Mouse (Mus musculus): ENCODE data around the gene Atp1b1. TPM values are rescaled to one million over a fixed set of nuclear protein-coding genes. Genes with fewer than 3 reads are reported as not detected.

Atp1b1 gene
- polyA plus RNA-seq, 1 experiment from 2014 or later: 14.3 TPM

GRCm38 (mm10) chr1:164420623-164421354 is 37.4 kb downstream of the Atp1b1 start:
- DNase-seq (ENCODE audit: low spot score) (no peak), ATAC-seq (replicated peaks; ENCODE audit: low FRiP score) (no peak)
- WGBS: 92% methylated on average over 6 of the region's 6 CpGs
- Histone ChIP-seq H3K4me2 (ENCODE audit: low read depth, low read length, severe bottlenecking) (no peak overlapping the region), H3K9ac (ENCODE audit: low read length) (no peak overlapping the region), H3K9me3 (ENCODE audit: control insufficient read depth, low read length) (no peaks in the 10 kb centered on the region), H3K27ac (ENCODE audit: low read depth, low read length) (no peak overlapping the region), H3K36me3 (ENCODE audit: control insufficient read depth, insufficient read depth, low read length) (no peaks in the 10 kb centered on the region), H3K27me3 (ENCODE audit: control insufficient read depth, insufficient read depth, low read length) (no peaks in the 10 kb centered on the region), H3K4me3 (ENCODE audit: low read depth, low read length) (no peak overlapping the region), H3K4me1 (replicated peaks; ENCODE audit: control insufficient read depth, insufficient read depth, low read length) (no peaks in the 10 kb centered on the region)

GRCm38 (mm10) chr1:164419401-164419800 is 38.8 kb downstream of the Atp1b1 start:
- H3K27ac ChIP-seq (ENCODE audit: low read depth, low read length): no peak overlapping the region
- no peaks in the 10 kb centered on the region for H3K36me3 ChIP-seq (ENCODE audit: control insufficient read depth, insufficient read depth, low read length)
- no peak overlapping the region for H3K9ac ChIP-seq (ENCODE audit: low read length)
- no peak overlapping the region for H3K4me3 ChIP-seq (ENCODE audit: low read depth, low read length)
- no peaks in the 10 kb centered on the region for H3K9me3 ChIP-seq (ENCODE audit: control insufficient read depth, low read length)
- DNase-seq (ENCODE audit: low spot score) (no peak), ATAC-seq (replicated peaks; ENCODE audit: low FRiP score) (no peak)
- no peaks in the 10 kb centered on the region for H3K4me1 ChIP-seq (replicated peaks; ENCODE audit: control insufficient read depth, insufficient read depth, low read length)
- no peak overlapping the region for H3K4me2 ChIP-seq (ENCODE audit: low read depth, low read length, severe bottlenecking)
- 86% methylated on average over 8 of the region's 8 CpGs for WGBS
- H3K27me3 ChIP-seq (ENCODE audit: control insufficient read depth, insufficient read depth, low read length): no peaks in the 10 kb centered on the region

- 79% methylated on average over 10 of the region's 10 CpGs for WGBS
- H3K9ac ChIP-seq (ENCODE audit: low read length): no peak overlapping the region
Measured at GRCm38 (mm10) chr1:164418320-164418719, 39.8 kb downstream of the Atp1b1 start.

GRCm38 (mm10) chr1:164417604-164418003 is 40.6 kb downstream of the Atp1b1 start:
- H3K4me2 ChIP-seq (ENCODE audit: low read depth, low read length, severe bottlenecking): no peak overlapping the region
- H3K4me1 ChIP-seq (replicated peaks; ENCODE audit: control insufficient read depth, insufficient read depth, low read length): no peaks in the 10 kb centered on the region
- no peaks in the 10 kb centered on the region for H3K36me3 ChIP-seq (ENCODE audit: control insufficient read depth, insufficient read depth, low read length)
- H3K9ac ChIP-seq (ENCODE audit: low read length): no peak overlapping the region
- 87% methylated on average over 3 of the region's 3 CpGs for WGBS
- H3K9me3 ChIP-seq (ENCODE audit: control insufficient read depth, low read length): no peaks in the 10 kb centered on the region
- DNase-seq (ENCODE audit: low spot score) (no peak), ATAC-seq (replicated peaks; ENCODE audit: low FRiP score) (no peak)
- no peak overlapping the region for H3K27ac ChIP-seq (ENCODE audit: low read depth, low read length)
- no peak overlapping the region for H3K4me3 ChIP-seq (ENCODE audit: low read depth, low read length)
- no peaks in the 10 kb centered on the region for H3K27me3 ChIP-seq (ENCODE audit: control insufficient read depth, insufficient read depth, low read length)

More at GRCm38 (mm10) chr1:164418320-164418719, 39.8 kb downstream of the Atp1b1 start:
- no peaks in the 10 kb centered on the region for H3K36me3 ChIP-seq (ENCODE audit: control insufficient read depth, insufficient read depth, low read length)
- H3K4me1 ChIP-seq (replicated peaks; ENCODE audit: control insufficient read depth, insufficient read depth, low read length): no peaks in the 10 kb centered on the region
- no peak overlapping the region for H3K27ac ChIP-seq (ENCODE audit: low read depth, low read length)
- no peak overlapping the region for H3K4me3 ChIP-seq (ENCODE audit: low read depth, low read length)
- DNase-seq (ENCODE audit: low spot score) (no peak), ATAC-seq (replicated peaks; ENCODE audit: low FRiP score) (no peak)
- no peaks in the 10 kb centered on the region for H3K27me3 ChIP-seq (ENCODE audit: control insufficient read depth, insufficient read depth, low read length)
- no peaks in the 10 kb centered on the region for H3K9me3 ChIP-seq (ENCODE audit: control insufficient read depth, low read length)
- H3K4me2 ChIP-seq (ENCODE audit: low read depth, low read length, severe bottlenecking): no peak overlapping the region

GRCm38 (mm10) chr1:164416692-164417394 is 41.3 kb downstream of the Atp1b1 start:
- H3K27ac ChIP-seq (ENCODE audit: low read depth, low read length): no peak overlapping the region
- ATAC-seq (replicated peaks; ENCODE audit: low FRiP score): no peak
- 86% methylated on average over 12 of the region's 12 CpGs for WGBS
- no peak for DNase-seq (ENCODE audit: low spot score)
- no peaks in the 10 kb centered on the region for H3K27me3 ChIP-seq (ENCODE audit: control insufficient read depth, insufficient read depth, low read length)
- H3K9ac ChIP-seq (ENCODE audit: low read length): no peak overlapping the region
- H3K4me3 ChIP-seq (ENCODE audit: low read depth, low read length): no peak overlapping the region
- H3K9me3 ChIP-seq (ENCODE audit: control insufficient read depth, low read length): no peaks in the 10 kb centered on the region
- H3K4me1 ChIP-seq (replicated peaks; ENCODE audit: control insufficient read depth, insufficient read depth, low read length): no peaks in the 10 kb centered on the region
- no peaks in the 10 kb centered on the region for H3K36me3 ChIP-seq (ENCODE audit: control insufficient read depth, insufficient read depth, low read length)
- H3K4me2 ChIP-seq (ENCODE audit: low read depth, low read length, severe bottlenecking): no peak overlapping the region

- Histone ChIP-seq H3K36me3 (ENCODE audit: control insufficient read depth, insufficient read depth, low read length) (no peaks in the 10 kb centered on the region), H3K9ac (ENCODE audit: low read length) (no peak overlapping the region), H3K4me3 (ENCODE audit: low read depth, low read length) (no peak overlapping the region), H3K27ac (ENCODE audit: low read depth, low read length) (no peak overlapping the region), H3K27me3 (ENCODE audit: control insufficient read depth, insufficient read depth, low read length) (no peaks in the 10 kb centered on the region), H3K9me3 (ENCODE audit: control insufficient read depth, low read length) (no peaks in the 10 kb centered on the region), H3K4me1 (replicated peaks; ENCODE audit: control insufficient read depth, insufficient read depth, low read length) (no peaks in the 10 kb centered on the region), H3K4me2 (ENCODE audit: low read depth, low read length, severe bottlenecking) (no peak overlapping the region)
- DNase-seq (ENCODE audit: low spot score) (no peak), ATAC-seq (replicated peaks; ENCODE audit: low FRiP score) (no peak)
- 70% methylated on average over 2 of the region's 2 CpGs for WGBS
Measured at GRCm38 (mm10) chr1:164415347-164415751, 42.8 kb downstream of the Atp1b1 start.

- H3K4me3 ChIP-seq (ENCODE audit: low read depth, low read length): no peak overlapping the region
- DNase-seq (ENCODE audit: low spot score) (no peak), ATAC-seq (replicated peaks; ENCODE audit: low FRiP score) (no peak)
- no peaks in the 10 kb centered on the region for H3K36me3 ChIP-seq (ENCODE audit: control insufficient read depth, insufficient read depth, low read length)
- H3K27me3 ChIP-seq (ENCODE audit: control insufficient read depth, insufficient read depth, low read length): no peaks in the 10 kb centered on the region
- WGBS: 94% methylated on average over 11 of the region's 11 CpGs
- H3K27ac ChIP-seq (ENCODE audit: low read depth, low read length): no peak overlapping the region
- no peaks in the 10 kb centered on the region; the same call in 1 of the 2 replicates for H3K4me1 ChIP-seq (replicated peaks; ENCODE audit: control insufficient read depth, insufficient read depth, low read length)
- no peak overlapping the region for H3K9ac ChIP-seq (ENCODE audit: low read length)
- H3K9me3 ChIP-seq (ENCODE audit: control insufficient read depth, low read length): no peaks in the 10 kb centered on the region
- no peak overlapping the region for H3K4me2 ChIP-seq (ENCODE audit: low read depth, low read length, severe bottlenecking)
Measured at GRCm38 (mm10) chr1:164413608-164414007, 44.5 kb downstream of the Atp1b1 start.

GRCm38 (mm10) chr1:164412906-164413305 is 45.2 kb downstream of the Atp1b1 start:
- Histone ChIP-seq H3K36me3 (ENCODE audit: control insufficient read depth, insufficient read depth, low read length) (no peaks in the 10 kb centered on the region), H3K27ac (ENCODE audit: low read depth, low read length) (no peak overlapping the region), H3K9ac (ENCODE audit: low read length) (no peak overlapping the region), H3K4me3 (ENCODE audit: low read depth, low read length) (no peak overlapping the region), H3K9me3 (ENCODE audit: control insufficient read depth, low read length) (no peaks in the 10 kb centered on the region), H3K27me3 (ENCODE audit: control insufficient read depth, insufficient read depth, low read length) (no peaks in the 10 kb centered on the region), H3K4me1 (replicated peaks; ENCODE audit: control insufficient read depth, insufficient read depth, low read length) (no peaks in the 10 kb centered on the region; the same call in 1 of the 2 replicates), H3K4me2 (ENCODE audit: low read depth, low read length, severe bottlenecking) (no peak overlapping the region)
- ATAC-seq (replicated peaks; ENCODE audit: low FRiP score) (no peak), DNase-seq (ENCODE audit: low spot score) (no peak)
- 97% methylated on average over 9 of the region's 9 CpGs for WGBS

Measured in forebrain, embryonic 11.5 days (tissue).